Mouse (Mus musculus): ENCODE data around the gene Runx2.

Runx2 gene

DNA sequence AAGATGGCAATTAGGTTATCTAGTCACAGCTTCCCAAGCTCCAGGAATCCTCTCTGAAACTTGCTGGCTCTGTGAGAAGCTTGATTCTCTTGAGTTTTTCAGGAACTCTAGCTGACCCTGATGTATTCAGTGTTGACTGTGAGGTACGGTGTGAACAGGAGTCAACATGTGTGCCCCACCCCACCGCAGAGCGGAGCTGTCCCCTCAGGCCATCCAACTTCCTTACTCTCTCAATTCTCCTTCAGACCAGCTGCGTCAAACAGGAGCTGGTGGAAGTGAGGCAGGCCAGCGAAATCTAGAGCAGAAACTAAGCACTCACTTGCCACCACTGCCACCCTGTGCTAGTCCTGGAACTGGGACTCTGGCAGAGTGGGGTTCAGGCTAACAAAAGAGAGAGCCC, 273.9 kb downstream of the Runx2 start:
- in situ Hi-C loops (cut with MseI, MboI) = no loop called here

DNA sequence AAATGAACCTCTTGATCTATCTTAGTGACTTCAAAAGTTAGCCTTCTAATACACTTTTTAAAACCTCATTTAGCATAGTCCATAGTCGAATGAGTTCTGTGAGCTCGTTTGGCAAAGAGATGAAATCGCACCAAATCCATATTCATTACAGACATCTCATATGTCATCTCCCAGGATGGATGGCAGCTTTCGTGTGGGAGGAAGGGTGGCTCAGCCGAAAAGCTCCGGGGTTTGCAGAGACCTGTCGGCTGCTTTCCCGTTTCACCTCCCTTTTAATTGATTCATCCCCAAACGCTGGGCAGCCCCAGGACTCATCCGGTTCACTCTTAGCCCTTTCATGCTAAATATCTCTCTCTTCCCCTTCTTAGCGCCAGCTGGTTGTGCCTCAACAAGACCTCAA, 275.7 kb downstream of the Runx2 start:
- in situ Hi-C loops (cut with MseI, MboI) = no loop called here

DNA sequence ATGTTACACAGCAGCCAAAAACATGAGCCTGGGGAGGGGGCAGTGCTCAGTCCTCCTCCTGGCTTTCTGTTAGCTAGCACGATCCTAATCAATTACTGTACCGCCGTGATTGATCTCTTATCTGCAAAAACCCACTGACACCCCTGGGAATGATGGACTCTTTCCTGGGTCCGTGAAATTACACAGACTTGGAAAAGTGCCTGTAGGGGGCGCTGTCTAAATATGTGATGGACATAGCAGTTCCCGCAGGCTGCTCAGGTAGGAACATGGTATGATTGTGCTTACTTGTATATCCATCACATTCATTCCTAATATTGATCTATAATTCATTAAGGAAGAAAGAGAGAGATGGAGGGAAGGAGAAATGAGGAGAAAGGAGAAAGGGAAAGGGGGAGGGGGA, 284.6 kb downstream of the Runx2 start:
- in situ Hi-C loops (cut with MseI, MboI) = no loop called here

DNA sequence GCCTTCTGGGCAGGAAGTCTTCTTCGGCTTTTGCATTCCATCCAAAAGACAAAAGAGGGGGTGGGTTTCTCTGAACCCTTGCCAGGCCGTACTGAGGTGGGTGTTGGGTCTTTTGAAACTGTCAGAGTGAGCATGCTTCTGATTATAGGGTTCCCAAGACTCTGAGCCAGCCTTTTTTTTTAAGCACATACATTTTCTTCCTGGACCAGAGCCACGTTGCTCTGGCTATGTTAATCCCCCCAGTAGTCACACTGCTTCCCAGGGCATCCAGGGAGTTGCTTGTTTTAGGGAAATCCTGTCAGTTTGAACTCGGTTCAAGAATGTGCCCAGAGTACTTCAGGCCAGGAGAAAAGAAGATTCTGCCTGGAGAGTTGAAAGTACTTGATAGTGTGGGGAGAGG, 286.0 kb downstream of the Runx2 start:
- in situ Hi-C loops (cut with MseI, MboI) = no loop called here

DNA sequence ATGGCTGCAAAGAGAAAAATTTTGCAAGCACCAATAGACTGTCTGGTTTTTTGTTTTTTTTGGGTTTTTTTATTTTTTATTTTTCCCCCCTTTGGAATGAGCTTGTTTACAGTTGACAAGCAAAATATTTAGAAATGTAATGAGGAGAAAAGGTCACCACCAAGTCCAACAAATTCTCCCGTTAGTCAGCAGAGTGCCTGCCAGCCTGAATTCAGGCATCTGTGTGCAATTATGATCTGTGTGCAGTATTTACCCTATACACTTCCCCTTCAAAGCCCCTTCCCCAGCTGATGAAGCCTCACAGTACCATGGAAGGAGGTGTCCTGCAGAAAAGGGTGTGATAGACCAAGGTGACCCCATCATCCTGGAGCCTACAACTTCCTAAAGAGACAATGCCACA, 290.5 kb downstream of the Runx2 start:
- in situ Hi-C loops (cut with MseI, MboI) = no loop called here

DNA sequence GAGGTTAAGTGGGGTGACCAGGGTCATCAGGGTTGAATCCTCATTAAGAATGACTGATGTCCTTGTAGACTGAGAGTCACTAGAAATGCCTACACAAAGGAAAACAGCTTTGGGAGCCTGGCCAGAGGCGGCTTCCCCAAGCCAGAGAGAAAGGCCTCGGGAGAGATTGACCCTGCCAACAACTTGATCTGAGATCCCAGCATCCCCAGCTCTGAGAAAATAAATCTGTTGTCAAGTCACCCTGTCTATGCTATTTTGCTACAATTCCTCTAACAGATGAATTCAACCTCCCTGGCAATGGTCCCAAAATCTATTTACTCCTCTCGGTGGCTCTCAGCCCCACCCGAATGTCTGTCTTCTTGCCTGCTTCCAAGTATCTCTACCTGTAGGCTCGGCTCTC, 291.7 kb downstream of the Runx2 start:
- in situ Hi-C loops (cut with MseI, MboI) = no loop called here

DNA sequence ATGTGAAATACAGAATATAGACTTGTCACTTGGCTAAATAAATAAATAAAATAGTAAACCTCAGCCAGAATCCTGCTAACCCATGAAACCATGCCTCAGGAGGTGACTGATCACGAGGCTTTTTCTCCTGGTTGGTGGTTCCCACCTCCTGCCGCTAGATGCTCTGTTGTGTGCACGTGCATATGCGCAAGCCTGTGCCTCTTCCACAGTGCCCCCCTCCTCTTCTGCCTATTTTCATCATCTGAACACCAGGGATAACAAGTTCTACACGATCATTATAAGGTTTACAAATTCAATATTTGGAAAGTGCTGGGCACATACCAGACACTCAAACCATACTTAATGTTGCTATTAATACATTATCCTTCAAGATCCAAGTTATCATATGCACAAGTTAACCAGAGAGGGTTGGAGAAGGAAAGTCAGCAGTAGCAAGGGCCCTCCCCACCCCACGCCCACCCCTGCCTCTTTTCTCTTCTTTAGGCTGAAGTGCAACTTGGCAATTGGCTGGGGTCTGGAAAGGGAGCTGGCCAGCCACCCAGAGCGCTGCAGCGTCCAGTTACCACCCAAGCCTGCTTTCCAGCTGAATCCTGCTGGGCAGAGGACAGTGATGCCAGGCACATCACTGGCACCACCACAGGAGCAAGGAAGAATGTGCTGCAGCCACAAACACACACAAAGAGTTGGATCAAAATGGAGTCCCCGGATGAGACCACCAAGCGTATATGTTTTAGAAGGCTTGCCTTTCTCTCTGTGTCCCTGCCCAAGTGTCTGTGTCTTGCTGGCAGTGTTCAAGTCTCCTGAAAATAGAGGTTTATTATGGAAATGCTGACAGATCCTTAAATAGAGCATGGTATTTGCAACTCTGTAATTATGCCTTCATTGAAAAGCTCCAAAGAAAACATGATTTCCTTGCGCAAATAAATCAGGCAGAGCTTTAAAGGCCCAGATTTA, 294.2 kb downstream of the Runx2 start:
- in situ Hi-C loops (cut with MseI, MboI) = no loop called here

DNA sequence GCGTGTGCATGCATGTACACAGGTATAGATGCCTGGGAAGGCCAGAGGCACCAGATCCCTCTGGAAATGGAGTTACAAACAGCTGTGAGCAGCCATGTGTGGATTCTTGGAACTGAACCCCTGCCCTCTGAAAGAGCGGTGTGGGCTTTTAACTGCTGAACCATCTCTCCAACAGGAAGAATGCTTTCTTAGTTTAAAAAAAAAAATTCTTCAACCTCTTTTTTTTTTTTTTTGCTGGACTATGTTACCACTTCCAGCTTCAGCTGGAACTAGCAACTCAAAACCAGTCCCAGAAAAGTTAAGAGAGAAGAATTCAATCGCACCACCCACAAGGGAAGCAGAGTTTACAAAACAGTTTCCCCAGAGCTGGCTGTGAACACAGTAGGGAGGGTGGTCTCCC, 295.2 kb downstream of the Runx2 start:
- in situ Hi-C loops (cut with MseI, MboI) = no loop called here

DNA sequence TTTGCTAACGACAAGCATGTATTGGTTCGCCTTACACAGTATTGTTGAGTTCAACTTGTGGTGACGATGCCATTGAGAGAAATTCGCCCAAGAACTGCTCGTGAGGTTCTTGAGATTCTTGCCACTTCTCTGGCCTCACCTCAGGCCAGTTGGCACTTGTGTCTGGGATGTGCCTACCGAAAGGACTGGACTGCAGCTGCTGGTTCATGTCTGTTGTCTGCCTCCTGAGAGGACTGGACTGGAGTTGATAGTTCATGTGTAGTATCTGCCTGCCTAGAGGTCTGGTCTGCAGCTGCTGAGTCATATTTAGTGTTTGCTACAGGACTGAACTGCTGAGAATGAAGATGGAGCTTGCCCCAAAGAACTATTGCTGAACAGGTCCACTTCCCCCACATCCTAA, 296.4 kb downstream of the Runx2 start:
- in situ Hi-C loops (cut with MseI, MboI) = no loop called here

DNA sequence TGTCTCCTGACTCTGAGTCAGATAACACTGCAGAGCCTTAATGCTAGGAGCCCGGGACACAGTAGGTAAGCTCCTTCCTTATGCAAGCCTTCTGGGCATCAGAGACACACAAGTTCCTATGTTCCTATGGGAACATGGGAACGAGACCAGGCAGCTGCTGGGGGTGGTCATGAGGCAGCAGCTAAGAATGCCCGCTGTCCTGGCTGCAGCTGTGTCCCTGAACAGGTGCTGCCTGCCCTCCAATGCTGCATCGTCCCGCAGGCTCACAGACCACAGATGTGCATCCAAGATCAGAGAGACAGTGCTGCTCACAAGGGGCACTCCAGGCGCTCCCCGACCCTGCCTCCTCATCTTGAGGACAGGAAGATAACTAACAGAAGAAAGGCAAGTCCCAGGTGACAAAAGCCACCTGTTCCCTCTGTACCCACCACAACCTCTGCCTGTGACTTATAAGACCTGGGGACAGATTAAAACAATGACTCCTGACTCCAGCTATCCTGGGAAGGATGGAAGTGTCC, 306.3 kb downstream of the Runx2 start:
- in situ Hi-C loops (cut with MseI, MboI) = no loop called here

DNA sequence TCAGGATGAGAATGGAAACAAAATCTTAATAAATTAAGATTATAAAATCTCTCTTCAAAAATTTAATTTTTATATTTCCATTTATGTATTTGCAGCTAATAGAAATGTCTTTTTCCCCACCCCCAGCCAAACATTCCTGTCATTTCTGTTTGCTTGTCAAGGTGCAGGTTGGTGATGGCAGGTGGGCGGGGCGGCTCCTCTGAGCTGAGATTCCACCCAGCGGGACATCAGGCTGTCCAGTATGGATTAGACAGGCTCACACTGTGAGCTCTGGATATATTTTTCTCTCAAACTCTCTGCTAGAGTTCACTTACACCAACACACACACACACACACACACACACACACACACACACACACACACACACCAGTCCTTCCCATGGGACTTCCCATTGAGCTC, 306.9 kb downstream of the Runx2 start:
- in situ Hi-C loops (cut with MseI, MboI) = no loop called here

DNA sequence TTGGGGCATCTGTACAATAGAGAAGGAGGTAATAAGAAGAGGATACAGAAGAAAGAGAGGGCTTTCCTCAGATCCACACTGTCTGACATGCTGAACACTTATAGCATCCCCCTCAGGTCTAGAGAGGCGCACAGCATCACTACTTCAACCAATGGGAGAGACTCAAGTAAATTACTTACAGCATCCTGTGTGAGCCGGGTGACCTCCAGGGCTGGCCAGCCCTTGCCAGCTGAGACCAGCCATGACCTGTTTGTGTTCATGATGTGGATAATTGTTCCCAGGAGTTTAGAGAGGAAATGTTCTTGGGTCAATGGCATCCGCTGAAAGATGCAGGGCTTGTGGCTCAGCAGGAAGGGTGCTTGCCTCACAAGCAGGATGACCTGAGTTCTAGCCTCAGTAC, 308.1 kb downstream of the Runx2 start:
- in situ Hi-C loops (cut with MseI, MboI) = no loop called here

DNA sequence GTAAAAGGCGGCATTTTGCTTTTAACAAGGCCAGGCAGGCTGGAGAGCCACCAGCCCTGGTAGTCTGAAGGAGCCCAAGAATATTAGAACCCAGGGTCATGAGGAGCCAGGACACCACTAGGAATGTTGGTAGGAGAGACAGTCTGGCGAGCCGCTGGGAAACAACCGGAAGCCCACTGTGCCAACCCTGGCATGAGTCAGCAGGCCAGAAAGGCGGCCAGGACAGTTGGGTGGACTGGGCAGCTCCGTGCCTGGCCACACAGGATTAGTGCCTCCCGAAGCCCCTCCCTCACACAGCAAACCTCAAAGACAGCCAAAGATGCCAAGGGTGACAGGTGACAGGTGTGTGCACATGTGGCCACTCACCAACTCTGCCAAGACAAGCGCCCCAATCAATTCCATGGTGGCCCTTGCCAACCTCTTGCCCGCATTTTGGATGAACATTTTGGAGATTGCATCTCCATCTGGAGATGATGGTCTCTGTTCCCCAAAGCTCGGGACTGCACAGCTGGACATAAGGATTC, 309.7 kb downstream of the Runx2 start:
- in situ Hi-C loops (cut with MseI, MboI) = no loop called here

DNA sequence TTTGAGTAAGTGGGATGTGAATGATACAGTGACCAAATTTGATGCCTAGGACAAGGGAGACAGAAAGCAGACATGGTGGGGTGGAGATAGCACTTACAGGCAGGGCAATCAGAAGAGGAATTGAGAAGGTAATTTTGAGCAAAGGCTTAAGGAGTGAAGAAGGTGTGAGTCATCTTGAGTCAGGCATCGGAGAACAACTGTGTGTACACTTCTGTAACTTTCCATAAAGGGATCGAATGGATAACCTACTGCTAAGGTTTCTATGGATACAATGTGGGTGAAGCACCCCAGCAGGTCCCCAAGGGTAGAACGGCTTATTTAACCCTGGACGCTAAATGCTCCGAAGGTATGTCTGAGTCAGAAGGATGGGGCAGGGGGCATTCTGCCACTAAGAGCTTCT, 312.4 kb downstream of the Runx2 start:
- in situ Hi-C loops (cut with MseI, MboI) = no loop called here

DNA sequence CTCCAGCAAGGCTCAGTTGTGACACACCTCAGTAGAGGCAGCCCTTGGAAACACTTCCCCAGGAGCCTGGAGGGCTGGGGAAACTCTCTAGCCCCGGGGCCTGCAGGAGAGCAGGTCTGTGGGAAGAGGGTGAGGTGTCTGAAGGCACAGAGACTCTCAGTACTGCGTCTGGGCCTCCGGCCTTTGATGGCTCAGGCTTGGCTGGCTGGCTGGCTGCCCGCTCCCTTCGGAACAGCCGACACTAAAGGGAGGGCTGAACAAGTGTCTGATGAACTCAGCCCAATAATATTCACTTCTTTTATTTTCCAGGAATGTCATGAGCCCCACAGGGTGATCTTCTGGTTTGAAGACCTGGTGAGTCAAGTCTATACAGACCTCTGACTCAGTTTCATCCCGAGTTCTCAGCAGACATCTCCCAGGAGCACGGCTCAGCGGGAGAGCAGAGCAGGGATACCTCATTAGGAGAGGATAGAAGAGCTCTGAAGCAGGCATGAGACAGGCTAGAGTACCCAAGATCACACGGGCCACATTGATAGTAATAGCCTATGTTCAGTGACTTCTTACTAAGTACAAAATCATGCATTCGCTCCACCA, 314.2 kb downstream of the Runx2 start:
- in situ Hi-C loops (cut with MseI, MboI) = no loop called here

DNA sequence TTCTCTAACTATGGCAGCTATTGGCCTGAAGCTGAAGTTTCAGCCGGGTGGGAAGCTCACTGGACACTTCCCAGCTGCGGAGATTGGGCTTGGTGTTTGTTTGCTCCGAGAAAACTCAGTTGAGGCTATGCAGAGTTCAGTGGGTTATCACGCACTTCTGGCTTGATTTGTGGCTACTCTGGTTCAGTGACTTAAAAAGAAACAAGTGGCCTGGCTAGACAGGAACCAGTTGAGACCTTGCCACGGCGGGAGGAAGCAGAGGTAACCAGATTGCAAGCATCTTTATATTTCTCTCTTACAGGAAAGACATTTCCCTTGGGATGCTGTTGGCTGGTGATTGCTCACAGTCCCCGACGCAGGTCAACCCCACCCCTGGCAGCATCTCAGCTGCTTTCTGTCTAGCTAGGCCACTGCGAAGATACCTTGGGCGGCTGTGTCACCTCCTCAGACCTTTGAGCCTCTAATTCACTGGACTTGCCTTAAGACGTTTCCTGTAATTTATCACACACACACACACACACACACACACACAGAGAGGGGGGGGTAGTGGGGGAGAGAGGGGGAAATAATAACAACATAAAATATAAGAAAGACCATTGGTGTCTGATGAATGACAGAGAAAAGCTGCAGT, 324.3 kb downstream of the Runx2 start:
- in situ Hi-C loops (cut with MseI, MboI) = no loop called here

DNA sequence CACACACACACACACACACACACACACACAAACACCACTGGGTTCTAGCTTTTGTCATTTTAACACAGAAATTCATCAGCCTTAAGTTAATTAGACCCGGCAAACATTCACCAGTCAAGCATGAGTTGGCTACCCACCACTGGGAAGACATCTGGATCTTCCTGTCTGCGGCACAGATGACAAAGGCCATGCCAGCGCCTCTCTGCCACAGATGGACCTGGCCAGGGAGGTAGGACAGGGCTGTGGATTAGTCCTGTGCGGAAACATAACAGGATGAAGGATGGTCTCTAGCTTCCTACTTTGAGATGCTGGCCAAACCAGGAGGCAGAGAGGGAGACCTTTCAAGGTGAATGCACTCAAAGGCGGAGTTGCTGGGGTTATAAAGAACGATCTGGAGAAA, 325.3 kb downstream of the Runx2 start:
- in situ Hi-C loops (cut with MseI, MboI) = no loop called here

DNA sequence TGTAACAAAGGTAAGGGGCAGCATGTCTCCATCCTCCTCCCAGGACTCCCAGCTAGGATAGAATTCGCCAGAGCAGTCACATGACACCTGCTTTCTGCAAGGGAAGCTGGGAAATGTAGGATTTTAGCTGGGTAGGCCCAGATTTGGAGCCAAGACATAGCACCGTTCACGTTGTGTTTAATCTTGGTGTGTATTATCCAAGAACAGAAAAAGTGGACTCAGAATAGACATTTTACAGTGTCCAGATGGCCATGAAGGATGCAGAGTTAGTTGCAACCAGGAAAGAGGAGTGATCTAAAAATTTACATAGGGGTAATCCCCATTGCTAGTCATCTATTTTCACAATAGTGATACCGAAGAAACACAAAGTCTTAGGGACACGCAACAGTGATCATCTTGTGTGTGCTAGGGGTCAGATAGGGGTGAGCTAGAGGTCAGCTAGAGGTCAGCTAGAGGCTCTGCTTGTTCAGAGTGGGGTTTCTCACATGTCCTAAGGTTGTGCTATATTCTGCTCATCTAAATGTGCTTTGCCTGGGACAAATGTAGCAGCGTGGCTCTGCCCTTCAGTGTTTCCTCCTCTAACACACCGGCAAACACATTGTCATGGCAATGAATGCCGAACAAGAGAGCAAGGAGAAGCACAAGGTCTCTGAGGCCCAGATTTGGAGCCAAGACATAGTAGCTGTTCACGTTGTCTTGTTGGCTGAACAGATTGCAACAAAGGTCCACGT, 326.9 kb downstream of the Runx2 start:
- in situ Hi-C loops (cut with MseI, MboI) = no loop called here

DNA sequence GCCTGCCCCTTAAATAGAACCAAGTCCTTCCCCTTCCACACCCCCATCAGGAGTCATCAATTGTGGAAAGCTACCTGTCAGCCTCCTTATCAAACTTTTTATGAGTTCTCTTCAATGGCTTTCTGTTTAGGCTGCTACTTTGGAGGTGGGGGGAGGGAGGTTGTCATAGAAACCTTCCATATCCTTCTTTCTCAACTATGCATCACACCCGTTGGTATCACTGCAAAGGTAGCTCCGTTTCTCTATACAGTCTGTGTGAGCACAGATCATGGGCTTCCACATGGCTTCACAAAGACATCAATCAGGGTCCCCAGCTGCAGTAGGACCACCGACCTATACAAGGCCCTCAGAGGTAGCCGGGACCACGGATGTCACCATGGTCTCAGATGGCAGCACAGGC, 329.3 kb downstream of the Runx2 start:
- in situ Hi-C loops (cut with MseI, MboI) = no loop called here

DNA sequence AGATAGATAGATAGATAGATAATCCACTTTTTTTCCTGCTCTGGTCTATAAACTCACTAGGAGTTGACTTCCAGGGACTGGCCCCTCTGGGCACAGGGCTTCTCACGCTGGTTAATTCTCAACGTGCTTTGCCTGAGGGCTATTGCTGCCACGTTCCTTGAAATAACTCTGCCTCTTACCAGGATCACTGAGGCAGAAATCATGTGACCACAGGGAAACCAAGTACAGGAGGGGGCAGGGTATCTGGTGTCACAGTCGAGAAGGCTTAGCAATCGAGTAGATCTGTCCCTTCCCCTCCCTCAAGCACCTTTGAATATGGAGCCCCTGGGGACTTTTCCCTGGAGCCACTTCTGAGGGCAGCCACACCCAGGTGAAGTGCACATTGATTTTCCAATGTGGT, 334.7 kb downstream of the Runx2 start:
- in situ Hi-C loops (cut with MseI, MboI) = no loop called here

DNA sequence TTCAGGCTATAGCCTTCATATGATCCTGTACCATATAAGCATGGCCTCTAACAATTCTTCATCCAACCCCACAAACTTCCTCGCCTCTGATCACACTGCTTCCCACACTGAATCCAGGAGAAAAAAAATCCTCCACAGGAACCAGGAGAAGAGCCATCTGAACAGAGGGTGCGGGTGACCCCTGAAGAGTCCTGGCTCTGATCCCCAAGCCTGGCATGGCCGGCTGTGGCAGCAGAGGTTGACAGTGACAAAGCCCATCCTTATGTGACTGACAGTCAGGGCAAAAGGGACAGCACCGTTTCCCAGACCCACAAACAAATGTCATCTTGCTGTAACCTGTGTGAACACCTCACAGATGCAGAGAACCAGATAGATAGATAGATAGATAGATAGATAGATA, 335.1 kb downstream of the Runx2 start:
- in situ Hi-C loops (cut with MseI, MboI) = no loop called here

DNA sequence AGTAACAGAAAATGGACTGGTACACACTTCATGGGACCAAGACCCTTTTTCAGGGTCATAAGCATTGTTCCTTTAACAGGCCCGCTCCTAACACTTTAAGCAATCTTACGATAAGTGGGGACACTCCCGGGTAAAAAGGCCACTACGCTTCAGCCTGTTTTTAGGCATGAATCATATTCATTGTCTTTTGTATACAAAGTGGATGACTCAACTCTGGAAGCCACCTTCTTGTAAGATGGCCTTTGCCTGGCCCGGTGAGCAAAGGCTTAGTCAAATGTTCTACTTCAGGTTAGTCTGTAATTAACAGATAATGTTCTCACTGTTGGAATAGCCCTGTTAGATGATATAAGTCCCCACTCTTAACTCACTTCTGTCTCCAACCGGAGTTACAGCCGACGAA, 338.7 kb downstream of the Runx2 start:
- in situ Hi-C loops (cut with MseI, MboI) = no loop called here
